Mouse (Mus musculus) midbrain, embryonic 12.5 days (tissue): Measurements from ENCODE around the gene Hes6. TPM values are rescaled to one million over a fixed set of nuclear protein-coding genes. Genes with fewer than 3 reads are reported as not detected.
A peak's percentile ranks its signal among the peaks of the same experiment; 100 is the strongest.

Source experiments
- ATAC-seq: fragments of 200-750 bp; cut with Nextera tagmentation; 2 replicates; pipeline ENCODE4 v1.8.0; 2017; ENCODE audit warnings: low read depth, moderate TSS enrichment, moderate library complexity; ENCODE audit not compliant: low FRiP score
- H3K27ac ChIP-seq: fragments of 300-500 bp; sonication (generic); replicated peaks from 2 replicates; pipeline ENCODE4 v1.5.1; 2016; ENCODE audit warnings: mild to moderate bottlenecking
- H3K27me3 ChIP-seq: fragments of 300-500 bp; sonication (generic); 2 replicates; pipeline ENCODE4 v1.6.1; 2016; ENCODE audit warnings: mild to moderate bottlenecking
- H3K36me3 ChIP-seq: fragments of 300-500 bp; sonication (generic); 2 replicates; pipeline ENCODE4 v1.6.1; 2016
- H3K4me1 ChIP-seq: fragments of 300-500 bp; sonication (generic); 2 replicates; pipeline ENCODE4 v1.6.1; 2016
- H3K4me2 ChIP-seq: fragments of 300-500 bp; sonication (generic); replicated peaks from 2 replicates; pipeline ENCODE4 v1.6.1; 2016; ENCODE audit warnings: mild to moderate bottlenecking, moderate library complexity
- H3K4me3 ChIP-seq: fragments of 300-500 bp; sonication (generic); 2 replicates; pipeline ENCODE4 v1.5.1; 2016; ENCODE audit warnings: mild to moderate bottlenecking
- H3K9ac ChIP-seq: fragments of 300-500 bp; sonication (generic); replicated peaks from 2 replicates; pipeline ENCODE4 v1.6.1; 2016; ENCODE audit warnings: mild to moderate bottlenecking, moderate library complexity
- H3K9me3 ChIP-seq: fragments of 300-500 bp; sonication (generic); 2 replicates; pipeline ENCODE4 v1.6.1; 2016; ENCODE audit warnings: mild to moderate bottlenecking
- WGBS: fragments of 180-500 bp; shearing (Covaris S2); methylation state at CpG from one replicate; pipeline ENCODE4 v1.1.7; 2016; 5-methylcytosine and 5-hydroxymethylcytosine counted together
- polyA plus RNA-seq: library from polyadenylated mRNA; unstranded; fragments of >200 nt; fragmentation: Nextera tagmentation; extraction: Ambion mirVana; gene quantifications from 2 replicates; pipeline ENCODE4 v1.2.1, GENCODE M21; 2016

Gene Hes6
- polyA plus RNA-seq, 1 experiment from 2014 or later: 455 TPM

GRCm38 (mm10) chr1:91381091-91381471 is 32.8 kb downstream of the Hes6 start:
- H3K9ac ChIP-seq: no peak overlapping the region
- no peak overlapping the region for H3K27ac ChIP-seq
- ATAC-seq: no peak
- H3K4me3 ChIP-seq: no peak overlapping the region
- WGBS: 96% methylated on average over 4 of the region's 4 CpGs
- no peak overlapping the region for H3K4me2 ChIP-seq
- H3K4me1 ChIP-seq: no peaks in the 10 kb centered on the region
- H3K9me3 ChIP-seq: no peaks in the 10 kb centered on the region
- H3K36me3 ChIP-seq: peaks cover 95% of the 10 kb centered on the region
- no peaks in the 10 kb centered on the region for H3K27me3 ChIP-seq

GRCm38 (mm10) chr1:91380453-91381090 is 33.3 kb downstream of the Hes6 start:
- Histone ChIP-seq H3K4me3 (no peak overlapping the region), H3K36me3 (peaks cover 96% of the 10 kb centered on the region), H3K4me2 (no peak overlapping the region), H3K9ac (no peak overlapping the region), H3K27ac (no peak overlapping the region), H3K9me3 (no peaks in the 10 kb centered on the region), H3K4me1 (no peaks in the 10 kb centered on the region), H3K27me3 (no peaks in the 10 kb centered on the region)
- 0 out of 2 replicates have a peak, but pooled peaks have one; percentile 47 for ATAC-seq
- WGBS: 67% methylated on average over 7 of the region's 7 CpGs

- Histone ChIP-seq H3K27ac (no peak overlapping the region), H3K36me3 (peaks cover 91% of the 10 kb centered on the region), H3K4me3 (no peak overlapping the region), H3K9ac (no peak overlapping the region), H3K9me3 (no peaks in the 10 kb centered on the region), H3K4me1 (no peaks in the 10 kb centered on the region), H3K4me2 (no peak overlapping the region), H3K27me3 (no peaks in the 10 kb centered on the region)
- WGBS: 94% methylated on average over 6 of the region's 6 CpGs
- ATAC-seq: no peak
These were observed 40.4 kb downstream of the Hes6 start for GRCm38 (mm10) chr1:91373414-91373835.

- 0 out of 2 replicates have a peak, but pooled peaks have one; percentile 1 for ATAC-seq
- no peak overlapping the region for H3K4me2 ChIP-seq
- H3K9ac ChIP-seq: no peak overlapping the region
- H3K36me3 ChIP-seq: peaks cover 58% of the 10 kb centered on the region
- H3K27ac ChIP-seq: no peak overlapping the region; the same call in 1 of the 2 replicates
- peaks cover 10% of the 10 kb centered on the region for H3K4me1 ChIP-seq
- no peaks in the 10 kb centered on the region for H3K9me3 ChIP-seq
- H3K4me3 ChIP-seq: no peak overlapping the region
- peaks cover 30% of the 10 kb centered on the region for H3K27me3 ChIP-seq
- WGBS: 88% methylated on average over 23 of the region's 23 CpGs
These were observed 43.8 kb downstream of the Hes6 start for GRCm38 (mm10) chr1:91370055-91370454.

- Histone ChIP-seq H3K9me3 (peaks cover 3% of the 10 kb centered on the region; the same call in 1 of the 2 replicates), H3K36me3 (peaks cover 51% of the 10 kb centered on the region), H3K4me3 (no peak overlapping the region), H3K4me2 (no peak overlapping the region), H3K27me3 (peaks cover 33% of the 10 kb centered on the region), H3K27ac (no peak overlapping the region; the same call in 1 of the 2 replicates), H3K9ac (no peak overlapping the region), H3K4me1 (peaks cover 10% of the 10 kb centered on the region)
- WGBS: 81% methylated on average over 4 of the region's 4 CpGs
- no peak for ATAC-seq
These were observed 44.4 kb downstream of the Hes6 start for GRCm38 (mm10) chr1:91369408-91369807.

GRCm38 (mm10) chr1:91367295-91367694 is 46.5 kb downstream of the Hes6 start:
- H3K9ac ChIP-seq: no peak overlapping the region
- H3K27me3 ChIP-seq: peaks cover 33% of the 10 kb centered on the region
- no peak overlapping the region for H3K4me3 ChIP-seq
- WGBS: 94% methylated on average over 3 of the region's 3 CpGs
- ATAC-seq: no peak
- H3K27ac ChIP-seq: no peak overlapping the region
- peaks cover 30% of the 10 kb centered on the region for H3K36me3 ChIP-seq
- H3K4me1 ChIP-seq: peaks cover 10% of the 10 kb centered on the region
- no peak overlapping the region for H3K4me2 ChIP-seq
- H3K9me3 ChIP-seq: peaks cover 7% of the 10 kb centered on the region; the same call in 1 of the 2 replicates

- Histone ChIP-seq H3K9me3 (peaks cover 8% of the 10 kb centered on the region; the same call in 1 of the 2 replicates), H3K27ac (no peak within 1 kb of the TSS), H3K4me3 (peak within 1 kb of the TSS; percentile 42), H3K9ac (peak within 1 kb of the TSS; percentile 54), H3K4me1 (peaks cover 10% of the 10 kb centered on the region), H3K4me2 (peak within 1 kb of the TSS; percentile 69), H3K27me3 (peaks cover 33% of the 10 kb centered on the region), H3K36me3 (peaks cover 22% of the 10 kb centered on the region)
- 2% methylated on average over 68 of the region's 68 CpGs for WGBS
- peak; percentile 68 for ATAC-seq
These were observed 47.4 kb downstream of the Hes6 start, which contains the start of gene Erfe for GRCm38 (mm10) chr1:91366215-91367108. TSS of gene Erfe (plus strand) at chr1:91366430.

- H3K9me3 ChIP-seq: peaks cover 8% of the 10 kb centered on the region; the same call in 1 of the 2 replicates
- ATAC-seq: no peak
- peak overlapping the region; percentile 42 for H3K4me3 ChIP-seq
- peaks cover 33% of the 10 kb centered on the region for H3K27me3 ChIP-seq
- H3K27ac ChIP-seq: no peak overlapping the region
- H3K9ac ChIP-seq: no peak overlapping the region
- H3K36me3 ChIP-seq: peaks cover 15% of the 10 kb centered on the region
- WGBS: 33% methylated on average over 8 of the region's 8 CpGs
- H3K4me2 ChIP-seq: peak overlapping the region; percentile 69
- H3K4me1 ChIP-seq: peaks cover 10% of the 10 kb centered on the region
These were observed 48.0 kb downstream of the Hes6 start for GRCm38 (mm10) chr1:91365816-91366214.

GRCm38 (mm10) chr1:91364822-91365644 is 48.8 kb downstream of the Hes6 start:
- Histone ChIP-seq H3K27me3 (peaks cover 33% of the 10 kb centered on the region), H3K9ac (no peak overlapping the region), H3K36me3 (peaks cover 8% of the 10 kb centered on the region), H3K9me3 (peaks cover 8% of the 10 kb centered on the region; the same call in 1 of the 2 replicates), H3K4me1 (peaks cover 10% of the 10 kb centered on the region), H3K4me2 (no peak overlapping the region), H3K4me3 (no peak overlapping the region), H3K27ac (no peak overlapping the region)
- 90% methylated on average over 16 of the region's 16 CpGs for WGBS
- no peak for ATAC-seq

- 77% methylated on average over 5 of the region's 5 CpGs for WGBS
These were observed 51.7 kb downstream of the Hes6 start for GRCm38 (mm10) chr1:91362113-91362512.

More at GRCm38 (mm10) chr1:91362113-91362512, 51.7 kb downstream of the Hes6 start:
- Histone ChIP-seq H3K4me2 (no peak overlapping the region), H3K4me3 (no peak overlapping the region), H3K9ac (no peak overlapping the region), H3K27ac (no peak overlapping the region), H3K36me3 (no peaks in the 10 kb centered on the region), H3K4me1 (peaks cover 10% of the 10 kb centered on the region), H3K27me3 (peaks cover 23% of the 10 kb centered on the region), H3K9me3 (peaks cover 8% of the 10 kb centered on the region; the same call in 1 of the 2 replicates)
- no peak for ATAC-seq
